Mouse (Mus musculus) forebrain, embryonic 16.5 days (tissue): ENCODE data around the gene Xkrx. TPM values are rescaled to one million over a fixed set of nuclear protein-coding genes. Genes with fewer than 3 reads are reported as not detected.

Experiments used
- ATAC-seq: fragments of 200-750 bp; cut with Nextera tagmentation; 2 replicates; pipeline ENCODE4 v1.8.0; 2017; ENCODE audit warnings: mild to moderate bottlenecking, moderate library complexity
- H3K27ac ChIP-seq: fragments of 300-500 bp; sonication (generic); 2 replicates; pipeline ENCODE4 v1.5.1; 2014; ENCODE audit warnings: low read length, control low read depth
- H3K27me3 ChIP-seq: fragments of 300-500 bp; sonication (generic); replicated peaks from 2 replicates; pipeline ENCODE4 v1.6.1; 2014; ENCODE audit warnings: low read length; ENCODE audit not compliant: control insufficient read depth, insufficient read depth
- H3K36me3 ChIP-seq: fragments of 300-500 bp; sonication (generic); 2 replicates; pipeline ENCODE4 v1.6.1; 2014; ENCODE audit not compliant: control insufficient read depth, insufficient read depth
- H3K4me1 ChIP-seq: fragments of 300-500 bp; sonication (generic); replicated peaks from 2 replicates; pipeline ENCODE4 v1.6.1; 2014; ENCODE audit warnings: low read length; ENCODE audit not compliant: control insufficient read depth, insufficient read depth
- H3K4me2 ChIP-seq: fragments of 300-500 bp; sonication (generic); 2 replicates; pipeline ENCODE4 v1.6.1; 2014; ENCODE audit warnings: mild to moderate bottlenecking, low read length, control low read depth
- H3K4me3 ChIP-seq: fragments of 300-500 bp; sonication (generic); replicated peaks from 2 replicates; pipeline ENCODE4 v1.5.1; 2014; ENCODE audit warnings: mild to moderate bottlenecking, low read length, control low read depth
- H3K9ac ChIP-seq: fragments of 300-500 bp; sonication (generic); replicated peaks from 2 replicates; pipeline ENCODE4 v1.6.1; 2014; ENCODE audit warnings: low read depth, low read length, control low read depth
- H3K9me3 ChIP-seq: fragments of 300-500 bp; sonication (generic); 2 replicates; pipeline ENCODE4 v1.6.1; 2016; ENCODE audit warnings: low read length; ENCODE audit not compliant: control insufficient read depth
- WGBS: fragments of 180-500 bp; shearing (Covaris S2); extraction: QIAGEN DNeasy Blood & Tissue Kit; methylation state at CpG from one replicate; pipeline ENCODE4 v1.1.7; 2014; 5-methylcytosine and 5-hydroxymethylcytosine counted together
- polyA plus RNA-seq: library from polyadenylated mRNA; unstranded; fragments of >200 nt; fragmentation: Nextera tagmentation; extraction: Ambion mirVana; gene quantifications from 2 replicates; pipeline ENCODE4 v1.2.1, GENCODE M21; 2015

The Xkrx gene
- polyA plus RNA-seq, 1 experiment from 2014 or later, result 0.48 TPM

GRCm38 (mm10) chrX:134158151-134158550, 3.7 kb downstream of the Xkrx start:
- no peak for ATAC-seq
- no peaks in the 10 kb centered on the region for H3K27me3 ChIP-seq
- no peaks in the 10 kb centered on the region for H3K36me3 ChIP-seq
- no peaks in the 10 kb centered on the region for H3K4me1 ChIP-seq
- H3K9ac ChIP-seq, result no peak overlapping the region
- no peak overlapping the region for H3K4me2 ChIP-seq
- no peak overlapping the region for H3K27ac ChIP-seq
- H3K9me3 ChIP-seq, result no peaks in the 10 kb centered on the region
- H3K4me3 ChIP-seq, result no peak overlapping the region
- 43% methylated on average over 7 of the region's 7 CpGs for WGBS

- no peak for ATAC-seq
- WGBS, result 83% methylated on average over 4 of the region's 4 CpGs
- Histone ChIP-seq H3K9me3 (no peaks in the 10 kb centered on the region), H3K4me3 (no peak overlapping the region), H3K27ac (no peak overlapping the region), H3K36me3 (no peaks in the 10 kb centered on the region), H3K4me1 (no peaks in the 10 kb centered on the region), H3K9ac (no peak overlapping the region), H3K4me2 (no peak overlapping the region), H3K27me3 (no peaks in the 10 kb centered on the region; the same call in 1 of the 2 replicates)
These were observed 19.9 kb downstream of the Xkrx start for GRCm38 (mm10) chrX:134141986-134142385.

- Histone ChIP-seq H3K4me2 (no peak overlapping the region), H3K9me3 (no peaks in the 10 kb centered on the region), H3K27me3 (no peaks in the 10 kb centered on the region; the same call in 1 of the 2 replicates), H3K27ac (no peak overlapping the region), H3K4me1 (no peaks in the 10 kb centered on the region), H3K4me3 (no peak overlapping the region), H3K9ac (no peak overlapping the region), H3K36me3 (no peaks in the 10 kb centered on the region)
- no peak for ATAC-seq
- WGBS, result 96% methylated on average over 1 of the region's 1 CpGs
These were observed 20.3 kb downstream of the Xkrx start for GRCm38 (mm10) chrX:134141551-134141950.

- no peak overlapping the region for H3K4me2 ChIP-seq
- H3K4me1 ChIP-seq, result no peaks in the 10 kb centered on the region
- H3K36me3 ChIP-seq, result no peaks in the 10 kb centered on the region
- no peaks in the 10 kb centered on the region; the same call in 1 of the 2 replicates for H3K27me3 ChIP-seq
- no peak for ATAC-seq
- H3K9me3 ChIP-seq, result no peaks in the 10 kb centered on the region
- 83% methylated on average over 6 of the region's 6 CpGs for WGBS
- no peak overlapping the region for H3K4me3 ChIP-seq
- H3K9ac ChIP-seq, result no peak overlapping the region
- H3K27ac ChIP-seq, result no peak overlapping the region
These were observed 21.9 kb downstream of the Xkrx start for GRCm38 (mm10) chrX:134140024-134140423.

- no peaks in the 10 kb centered on the region for H3K9me3 ChIP-seq
- H3K4me3 ChIP-seq, result no peak overlapping the region
- no peaks in the 10 kb centered on the region for H3K36me3 ChIP-seq
- 47% methylated on average over 3 of the region's 3 CpGs for WGBS
- no peaks in the 10 kb centered on the region; the same call in 1 of the 2 replicates for H3K27me3 ChIP-seq
- no peak overlapping the region for H3K9ac ChIP-seq
- no peak overlapping the region for H3K27ac ChIP-seq
- no peaks in the 10 kb centered on the region for H3K4me1 ChIP-seq
- H3K4me2 ChIP-seq, result no peak overlapping the region
- ATAC-seq, result no peak
These were observed 28.1 kb downstream of the Xkrx start for GRCm38 (mm10) chrX:134133821-134134220.

GRCm38 (mm10) chrX:134132295-134132694, 29.6 kb downstream of the Xkrx start:
- H3K9me3 ChIP-seq, result no peaks in the 10 kb centered on the region
- H3K27me3 ChIP-seq, result peaks cover 2% of the 10 kb centered on the region; the same call in 1 of the 2 replicates
- ATAC-seq, result no peak
- no peak overlapping the region for H3K4me3 ChIP-seq
- no peak overlapping the region for H3K4me2 ChIP-seq
- H3K27ac ChIP-seq, result no peak overlapping the region
- H3K9ac ChIP-seq, result no peak overlapping the region
- H3K4me1 ChIP-seq, result no peaks in the 10 kb centered on the region
- 25% methylated on average over 5 of the region's 5 CpGs for WGBS
- H3K36me3 ChIP-seq, result no peaks in the 10 kb centered on the region

- H3K9ac ChIP-seq, result no peak overlapping the region
- ATAC-seq, result no peak
- no peaks in the 10 kb centered on the region for H3K9me3 ChIP-seq
- no peaks in the 10 kb centered on the region for H3K36me3 ChIP-seq
- H3K4me3 ChIP-seq, result no peak overlapping the region
- 87% methylated on average over 3 of the region's 3 CpGs for WGBS
- H3K27ac ChIP-seq, result no peak overlapping the region
- H3K27me3 ChIP-seq, result 0 out of 2 replicates have a peak, but pooled peaks cover 2% of the 10 kb centered on the region
- H3K4me1 ChIP-seq, result no peaks in the 10 kb centered on the region
- H3K4me2 ChIP-seq, result no peak overlapping the region
These were observed 33.3 kb downstream of the Xkrx start for GRCm38 (mm10) chrX:134128549-134128948.

- ATAC-seq, result no peak
- no peak overlapping the region for H3K9ac ChIP-seq
- no peak overlapping the region for H3K27ac ChIP-seq
- H3K27me3 ChIP-seq, result no peaks in the 10 kb centered on the region
- WGBS, result 72% methylated on average over 3 of the region's 3 CpGs
- H3K4me2 ChIP-seq, result no peak overlapping the region
- H3K4me1 ChIP-seq, result no peaks in the 10 kb centered on the region
- no peaks in the 10 kb centered on the region for H3K9me3 ChIP-seq
- no peaks in the 10 kb centered on the region for H3K36me3 ChIP-seq
- H3K4me3 ChIP-seq, result no peak overlapping the region
These were observed 45.5 kb downstream of the Xkrx start for GRCm38 (mm10) chrX:134116417-134116816.

- WGBS, result 81% methylated on average over 3 of the region's 3 CpGs
- no peaks in the 10 kb centered on the region for H3K4me1 ChIP-seq
- no peak overlapping the region for H3K27ac ChIP-seq
- H3K36me3 ChIP-seq, result no peaks in the 10 kb centered on the region
- no peak overlapping the region for H3K9ac ChIP-seq
- no peaks in the 10 kb centered on the region for H3K27me3 ChIP-seq
- no peak overlapping the region for H3K4me3 ChIP-seq
- no peaks in the 10 kb centered on the region for H3K9me3 ChIP-seq
- ATAC-seq, result no peak
- no peak overlapping the region for H3K4me2 ChIP-seq
These were observed 50.1 kb downstream of the Xkrx start for GRCm38 (mm10) chrX:134111767-134112166.

- Histone ChIP-seq H3K4me3 (no peak overlapping the region), H3K9ac (no peak overlapping the region), H3K27me3 (no peaks in the 10 kb centered on the region), H3K4me2 (no peak overlapping the region), H3K36me3 (no peaks in the 10 kb centered on the region), H3K9me3 (no peaks in the 10 kb centered on the region), H3K4me1 (no peaks in the 10 kb centered on the region), H3K27ac (no peak overlapping the region)
- WGBS, result 77% methylated on average over 2 of the region's 2 CpGs
- no peak for ATAC-seq
These were observed 59.2 kb downstream of the Xkrx start for GRCm38 (mm10) chrX:134102641-134103040.
